Mouse (Mus musculus): Measurements from ENCODE around the gene Gm47189.
"Not testable (repeated sequence)": the region's sequence is repeated elsewhere in the genome, so short reads cannot be mapped to it uniquely, and the experiment has no call there.

Gm47189 gene

DNA sequence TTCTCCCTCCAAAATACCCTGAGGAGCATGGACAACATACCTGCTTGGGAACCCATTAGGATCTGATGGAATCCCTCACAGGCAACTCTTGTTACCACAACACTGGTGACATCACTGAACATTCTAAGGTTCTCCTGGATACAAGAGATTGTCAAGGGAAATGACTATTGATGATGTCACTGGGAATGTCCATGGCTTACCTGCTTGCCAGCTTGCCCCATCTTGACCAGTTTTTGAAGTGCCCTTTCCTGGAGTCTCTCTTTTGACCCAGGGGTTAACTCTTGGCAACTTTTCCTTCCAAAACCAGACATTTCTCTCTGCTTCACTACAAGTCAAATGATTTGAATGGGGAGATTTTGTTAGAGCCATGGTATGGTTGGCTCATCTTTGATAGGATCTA is at the start of gene Gm47189:
Gene Gm47189, minus strand, starts transcription at position 101 of the 400 bp plus-strand sequence.
- DNase-seq, result not testable (repeated sequence)

DNA sequence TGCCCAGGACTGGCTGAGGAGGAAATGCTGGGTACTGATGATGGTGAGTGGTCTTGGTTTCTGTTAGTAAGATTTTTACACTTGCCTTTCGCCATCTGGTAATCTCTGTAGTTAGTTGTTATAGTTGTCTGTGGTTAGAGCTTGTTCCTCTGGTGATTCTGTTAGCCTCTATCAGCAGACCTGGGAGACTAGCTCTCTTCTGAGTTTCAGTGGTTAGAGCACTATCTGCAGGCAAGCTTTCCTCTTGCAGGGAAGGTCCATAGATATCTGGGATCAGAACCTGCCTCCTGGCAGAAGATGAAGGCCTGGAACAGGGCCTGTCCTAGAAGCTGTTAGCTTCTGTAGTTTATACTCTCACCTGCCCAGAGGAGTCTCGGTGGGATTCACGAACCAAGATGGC is 16.3 kb downstream of the Gm47189 start:
- not testable (repeated sequence) for DNase-seq

DNA sequence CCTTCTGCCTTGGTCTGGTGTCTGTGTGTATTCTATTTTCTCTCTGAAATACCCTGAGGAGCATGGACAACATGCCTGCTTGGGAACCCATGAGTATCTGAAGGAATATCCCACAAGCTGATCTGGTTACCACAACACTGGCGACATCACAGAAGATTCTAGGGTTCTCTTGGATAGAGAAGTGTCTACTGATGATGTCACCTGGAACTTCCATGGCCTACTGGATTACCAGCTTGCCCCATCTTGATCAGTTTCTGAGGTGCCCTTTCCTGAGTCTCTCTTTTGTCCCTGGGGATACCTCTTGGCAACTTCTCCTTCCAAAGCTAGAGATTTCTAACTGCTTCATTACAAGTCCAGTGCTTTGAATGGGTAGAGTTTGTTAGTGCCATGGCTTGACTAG is 21.7 kb downstream of the Gm47189 start, which contains the start of gene Gm7929:
Gene Gm7929, minus strand, starts transcription at position 101 of the 400 bp plus-strand sequence.
- DNase-seq, result not testable (repeated sequence)

DNA sequence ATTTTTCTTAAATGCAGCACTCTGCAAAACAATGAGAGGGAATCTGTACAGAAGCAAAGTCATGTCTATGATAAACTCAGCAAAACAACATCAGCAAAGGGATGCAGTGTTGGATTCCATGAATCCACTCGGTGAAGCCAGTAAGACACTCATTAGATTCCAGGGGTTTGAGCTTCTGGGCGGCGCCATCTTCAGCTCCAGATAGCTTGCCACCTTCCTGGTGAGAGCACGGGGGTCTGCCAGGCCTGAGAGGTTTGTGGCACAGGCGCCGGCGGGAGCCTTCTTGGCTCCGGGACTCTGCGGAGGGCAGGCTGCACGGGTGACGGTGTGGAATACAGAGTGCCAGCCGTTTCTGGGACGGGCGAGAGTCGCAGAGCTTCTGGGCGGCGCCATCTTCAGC is 48.8 kb downstream of the Gm47189 start:
- DNase-seq, result not testable (repeated sequence)

DNA sequence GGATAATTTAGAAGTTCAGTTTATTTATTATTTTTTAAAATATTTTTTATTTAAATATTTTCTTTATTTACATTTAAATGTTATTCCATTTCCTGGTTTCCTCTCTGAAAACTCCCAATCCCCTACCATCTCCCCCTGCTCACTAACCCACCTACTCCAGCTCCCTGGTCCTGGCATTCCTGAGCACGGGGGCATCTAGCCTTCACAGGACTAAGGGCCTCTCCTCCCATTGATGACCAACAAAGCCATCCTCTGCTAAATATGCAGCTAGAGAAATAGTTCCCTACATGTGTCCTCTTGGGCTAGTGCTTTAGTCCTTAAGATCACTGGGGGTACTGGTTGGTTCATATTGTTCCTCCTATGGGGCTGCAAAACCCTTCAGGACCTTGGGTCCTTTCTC is 55.1 kb downstream of the Gm47189 start:
- DNase-seq, result not testable (repeated sequence)

Measured in spleen, adult 18-20 months (tissue).